Mouse (Mus musculus) olfactory bulb, adult 2 months (tissue): ENCODE measurements around the gene Rdh16f1.
"Not testable (repeated sequence)": the region's sequence is repeated elsewhere in the genome, so short reads cannot be mapped to it uniquely, and the experiment has no call there.

Experiments
- CTCF ChIP-seq: fragments of 200-500 bp; IDR thresholded peaks from 2 replicates; pipeline ENCODE4 v1.5.1; 2012; ENCODE audit warnings: low read depth, mild to moderate bottlenecking, low read length, moderate library complexity; ENCODE audit not compliant: insufficient read depth
- POLR2A ChIP-seq: fragments of 200-500 bp; IDR thresholded peaks from 2 replicates; pipeline ENCODE4 v1.6.1; 2012; ENCODE audit warnings: mild to moderate bottlenecking, low read depth, low read length, moderate library complexity; ENCODE audit not compliant: insufficient read depth

DNA sequence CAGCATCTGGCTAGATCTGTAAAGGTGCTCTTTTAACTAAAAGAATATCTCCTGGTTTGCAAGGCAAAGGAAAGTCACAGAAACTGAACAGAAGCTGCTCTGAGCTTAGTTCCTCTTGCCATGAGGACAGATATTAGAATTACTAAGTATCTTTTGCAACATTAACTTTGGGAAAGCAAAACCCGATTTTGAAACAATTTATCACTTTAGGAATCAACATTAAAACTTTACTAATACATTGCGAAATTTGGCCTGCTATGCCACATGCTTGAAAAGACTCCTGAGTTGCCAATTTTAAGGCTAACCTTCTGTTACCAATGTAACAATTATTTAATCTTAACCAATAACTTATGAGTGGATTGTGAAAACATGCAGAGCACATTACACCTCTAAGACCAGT is 62.2 kb downstream of the Rdh16f1 start:
- TF ChIP-seq CTCF, POLR2A: not testable (repeated sequence)
